Mouse (Mus musculus) thymus, adult 2 months (tissue): Measurements from ENCODE around the gene Vwa3b.

Experiments used
- CTCF ChIP-seq: fragments of 200-500 bp; IDR thresholded peaks from 2 replicates; pipeline ENCODE4 v1.5.1; 2012; ENCODE audit warnings: mild to moderate bottlenecking, control low read depth, low read length, moderate library complexity, borderline replicate concordance; ENCODE audit not compliant: control insufficient read depth, poor library complexity, insufficient read depth; ENCODE audit errors: extremely low read depth
- POLR2A ChIP-seq: fragments of 200-500 bp; IDR thresholded peaks from 2 replicates; pipeline ENCODE4 v1.6.1; 2012; ENCODE audit warnings: mild to moderate bottlenecking, low read length, control low read depth, moderate library complexity; ENCODE audit not compliant: control insufficient read depth, poor library complexity, insufficient read depth; ENCODE audit errors: extremely low read depth

DNA sequence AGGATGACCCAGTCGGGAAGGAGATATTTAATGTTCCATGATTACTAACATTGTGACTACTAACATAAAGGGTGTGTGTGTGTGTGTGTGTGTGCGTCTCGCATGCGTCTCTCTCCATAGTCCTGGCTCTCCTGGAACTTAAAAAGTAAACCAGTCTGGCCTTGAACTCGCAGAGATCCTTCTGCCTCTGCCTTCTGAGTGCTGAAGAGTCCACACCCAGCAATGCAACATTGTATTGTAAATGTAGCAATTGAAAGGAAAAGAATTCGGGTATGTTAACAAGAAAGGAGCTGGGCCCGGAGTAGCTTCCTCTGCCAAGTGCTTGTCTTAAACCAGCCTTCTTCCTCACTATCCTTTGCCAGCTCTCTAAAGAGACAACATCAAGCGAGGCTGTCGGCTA is 186.0 kb downstream of the Vwa3b start:
- no peak for TF ChIP-seq POLR2A
- no peak for TF ChIP-seq CTCF
